Mouse (Mus musculus) MEL (cell line): ENCODE results near the gene Slc19a1.

Source experiments
- CTCF ChIP-seq, 3 experiments: IDR thresholded peaks in 2 of 3; conservative IDR thresholded peaks in 1 of 3; 2 replicates each; pipeline ENCODE4 v1.5.1; 2011 to 2012; ENCODE audit warnings: low read length in 3 of 3, low read depth in 2 of 3, mild to moderate bottlenecking in 2 of 3, improper control_type of control experiment in 1 of 3, inconsistent platforms in 1 of 3, mixed read lengths in 1 of 3, moderate library complexity in 1 of 3; ENCODE audit not compliant: control insufficient read depth in 1 of 3, insufficient read depth in 1 of 3, poor library complexity in 1 of 3, severe bottlenecking in 1 of 3
- GABPA ChIP-seq: IDR thresholded peaks from 2 replicates; pipeline ENCODE4 v1.6.1; 2012; ENCODE audit warnings: low read depth, mild to moderate bottlenecking, inconsistent platforms, low read length, improper control_type of control experiment, moderate library complexity
- SIN3A ChIP-seq: IDR thresholded peaks from 2 replicates; pipeline ENCODE4 v1.6.1; 2012; ENCODE audit warnings: low read length, improper control_type of control experiment, inconsistent platforms

DNA sequence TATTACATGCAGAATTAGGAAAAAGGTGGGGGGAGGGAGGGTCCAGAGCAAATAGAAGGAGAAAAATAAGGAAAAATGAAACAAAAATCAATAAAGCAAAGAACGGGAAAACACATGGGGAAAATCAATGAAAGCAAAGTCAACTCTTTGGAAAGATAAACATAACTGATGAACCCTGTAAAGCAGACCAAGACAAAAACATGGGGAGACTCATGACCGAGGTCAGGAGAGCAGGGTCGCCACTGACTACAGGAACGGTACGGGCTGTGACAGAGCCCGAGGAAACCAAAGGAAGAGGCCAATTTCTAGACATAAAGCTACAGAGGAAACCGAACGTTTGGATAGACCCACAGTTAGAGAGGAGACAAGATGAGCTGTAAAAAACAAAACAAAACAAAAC, 71.6 kb downstream of the Slc19a1 start:
- TF ChIP-seq CTCF (IDR thresholded peaks at IDR 0.05 in 2 of 3, conservative IDR thresholded peaks at IDR 0.05 in 1 of 3; ENCODE audit: control insufficient read depth in 1 of 3, insufficient read depth in 1 of 3, low read depth in 2 of 3, low read length in 3 of 3, poor library complexity in 1 of 3, severe bottlenecking in 1 of 3) (no peak), GABPA (no peak), SIN3A (no peak)
